Mouse (Mus musculus) thymus, adult 2 months (tissue): Measurements from ENCODE around the gene C3ar1.

Experiments used
- CTCF ChIP-seq: fragments of 200-500 bp; IDR thresholded peaks from 2 replicates; pipeline ENCODE4 v1.5.1; 2012; ENCODE audit warnings: mild to moderate bottlenecking, control low read depth, low read length, moderate library complexity, borderline replicate concordance; ENCODE audit not compliant: control insufficient read depth, poor library complexity, insufficient read depth; ENCODE audit errors: extremely low read depth
- POLR2A ChIP-seq: fragments of 200-500 bp; IDR thresholded peaks from 2 replicates; pipeline ENCODE4 v1.6.1; 2012; ENCODE audit warnings: mild to moderate bottlenecking, low read length, control low read depth, moderate library complexity; ENCODE audit not compliant: control insufficient read depth, poor library complexity, insufficient read depth; ENCODE audit errors: extremely low read depth

DNA sequence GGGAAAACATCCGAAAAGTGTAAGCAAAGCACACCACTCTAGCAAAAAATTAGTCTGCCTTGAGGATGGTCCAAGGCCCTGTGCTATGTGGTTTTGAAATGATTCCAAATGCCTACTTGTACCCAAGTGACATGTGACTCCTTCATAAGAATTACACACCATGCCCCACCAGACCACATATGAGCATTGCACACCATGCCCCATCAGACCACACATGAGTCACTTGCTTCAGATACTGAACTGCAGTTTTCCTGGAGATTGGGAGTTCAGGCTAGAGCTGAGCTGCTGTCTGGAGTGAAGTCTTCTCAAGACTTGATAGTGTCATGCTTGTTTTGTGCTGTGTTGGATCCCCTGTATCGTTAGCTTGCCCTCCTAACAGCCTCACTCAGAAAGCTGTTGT is 33.6 kb upstream of the C3ar1 start:
- TF ChIP-seq CTCF (no peak), POLR2A (no peak)
